Comparison of ENCODE assay signal across 13 mouse cellular contexts in the genomic region with DNA sequence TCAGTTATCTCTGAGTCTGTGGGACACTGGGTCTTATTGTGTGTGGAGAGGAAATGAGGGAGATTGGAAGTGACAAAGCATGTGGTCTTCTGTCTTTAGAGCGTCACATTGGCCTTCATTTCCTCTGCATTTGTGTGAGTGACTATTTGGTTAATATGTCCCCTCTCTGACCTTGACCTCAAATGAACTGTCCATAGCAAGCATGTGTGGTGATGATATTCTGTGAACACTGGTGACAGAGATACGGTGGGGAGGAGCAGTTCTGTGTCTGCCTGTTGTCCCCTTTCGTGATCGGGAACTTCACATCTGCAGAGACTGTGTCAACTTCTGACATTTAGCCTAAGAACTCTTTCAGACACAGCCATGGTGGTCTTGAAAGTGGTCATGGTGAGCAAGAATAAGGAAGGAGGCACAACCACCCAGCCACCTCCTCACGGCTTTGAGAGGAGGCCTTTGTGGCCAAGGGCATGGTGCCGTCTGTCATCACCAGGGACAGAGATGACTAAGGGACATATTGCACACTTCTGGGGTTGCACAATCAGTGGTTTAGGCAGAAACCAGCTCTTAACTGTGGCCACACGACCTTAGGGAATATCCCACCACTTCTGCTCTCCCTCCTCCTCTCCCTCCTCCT.
DNase-seq lines count a peak whose midpoint lies in the region; ATAC-seq and TF ChIP-seq lines count a peak whose summit lies in the region.
"Had no signal": no experiment of that assay in that cellular context is flagged by ENCODE, and none has a peak within 500 bp of the region (broad histone marks: within the 10 kb centered on the region; RNA-seq: fewer than 3 reads in every experiment).

No protein-coding gene starts in this region.

- no peak for TF ChIP-seq EP300 in liver, embryonic 14.5 days (IDR thresholded peaks at IDR 0.05; ENCODE audit: low read depth)

- H3K9ac ChIP-seq in heart, embryonic 11.5 days (ENCODE audit: low read depth, low read length) = no peak overlapping the region
- H3K9ac ChIP-seq in liver, embryonic 14.5 days (replicated peaks) = no peak overlapping the region
- H3K9ac ChIP-seq in forebrain, postnatal 0 days = no peak overlapping the region
- H3K9ac ChIP-seq: limb, embryonic 12.5 days; stomach, embryonic 15.5 days had no signal

- intact Hi-C loops in heart, postnatal 25 days (cut with DNase I) = no loop called here

- DNase-seq in heart, postnatal 25 days (ENCODE audit: low spot score) = peak; percentile 16
- peak; percentile 78 for DNase-seq in adrenal gland, postnatal 10 days
- DNase-seq in liver, embryonic 14.5 days (ENCODE audit: low read depth in 3 of 3, low spot score in 3 of 3) = peak; percentile 32 to 45 (median 40)
- DNase-seq in forebrain, postnatal 0 days = no peak
- DNase-seq in testis, postnatal 14 days (ENCODE audit: low spot score) = no peak
- DNase-seq: cerebellum, adult 9-10 months; gastrocnemius, postnatal 25 days had no signal

- no peak overlapping the region for H3K27ac ChIP-seq in heart, embryonic 11.5 days (ENCODE audit: low read depth, low read length)
- no peak overlapping the region for H3K27ac ChIP-seq in liver, embryonic 14.5 days
- H3K27ac ChIP-seq in forebrain, postnatal 0 days (ENCODE audit: low read depth, low read length) = no peak overlapping the region
- H3K27ac ChIP-seq: limb, embryonic 12.5 days; stomach, embryonic 15.5 days had no signal

- H3K9me3 ChIP-seq in heart, embryonic 11.5 days (replicated peaks; ENCODE audit: control insufficient read depth, low read length) = no peaks in the 10 kb centered on the region
- H3K9me3 ChIP-seq in liver, embryonic 14.5 days (ENCODE audit: control insufficient read depth, low read length) = no peaks in the 10 kb centered on the region
- no peaks in the 10 kb centered on the region for H3K9me3 ChIP-seq in forebrain, postnatal 0 days (ENCODE audit: low read length)
- H3K9me3 ChIP-seq: stomach, embryonic 15.5 days had no signal

- no peak overlapping the region for H3K4me3 ChIP-seq in heart, embryonic 11.5 days (ENCODE audit: low read depth, low read length)
- H3K4me3 ChIP-seq in liver, embryonic 14.5 days (ENCODE audit: insufficient read depth in 1 of 2, low read depth in 2 of 2, low read length in 2 of 2) = no peak overlapping the region
- H3K4me3 ChIP-seq in forebrain, postnatal 0 days (ENCODE audit: low read depth, low read length) = no peak overlapping the region
- H3K4me3 ChIP-seq: limb, embryonic 12.5 days; stomach, embryonic 15.5 days had no signal

- no peaks in the 10 kb centered on the region; the same call in 1 of the 2 replicates for H3K27me3 ChIP-seq in heart, embryonic 11.5 days (ENCODE audit: control insufficient read depth, insufficient read depth, low read length)
- H3K27me3 ChIP-seq in liver, embryonic 14.5 days (ENCODE audit: control insufficient read depth, insufficient read depth, low read length) = no peaks in the 10 kb centered on the region
- no peaks in the 10 kb centered on the region for H3K27me3 ChIP-seq in forebrain, postnatal 0 days (ENCODE audit: insufficient read depth, low read length)
- H3K27me3 ChIP-seq: limb, embryonic 12.5 days; stomach, embryonic 15.5 days had no signal

- H3K4me1 ChIP-seq in heart, embryonic 11.5 days (ENCODE audit: control insufficient read depth, insufficient read depth, low read length) = peaks cover 13% of the 10 kb centered on the region
- peaks cover 0 to 17% of the 10 kb centered on the region in 2 experiments; a peak in 2 of 4 replicates for H3K4me1 ChIP-seq in liver, embryonic 14.5 days (replicated peaks; ENCODE audit: control insufficient read depth in 2 of 2, insufficient read depth in 2 of 2, low read length in 1 of 2)
- no peaks in the 10 kb centered on the region for H3K4me1 ChIP-seq in forebrain, postnatal 0 days (ENCODE audit: insufficient read depth)

- no peak for ATAC-seq in heart, embryonic 11.5 days (replicated peaks; ENCODE audit: insufficient number of reproducible peaks, low FRiP score, low TSS enrichment)
- ATAC-seq in liver, embryonic 14.5 days (ENCODE audit: insufficient read depth) = peak; percentile 33; the same call in 1 of the 2 replicates
- peak; percentile 89 for ATAC-seq in megakaryocyte, adult 5-6 weeks (ENCODE audit: poor library complexity, severe bottlenecking)
- no peak for ATAC-seq in forebrain, postnatal 0 days
- ATAC-seq in frontal cortex, adult (ENCODE audit: low TSS enrichment) = no peak
- ATAC-seq: CD4-positive, CD25-positive, alpha-beta regulatory T cell, adult 4 months had no signal

- no peaks in the 10 kb centered on the region for H3K36me3 ChIP-seq in heart, embryonic 11.5 days (ENCODE audit: control insufficient read depth, insufficient read depth, low read length)
- no peaks in the 10 kb centered on the region for H3K36me3 ChIP-seq in liver, embryonic 14.5 days (replicated peaks; ENCODE audit: control insufficient read depth, insufficient read depth, low read depth)
- no peaks in the 10 kb centered on the region for H3K36me3 ChIP-seq in forebrain, postnatal 0 days (ENCODE audit: insufficient read depth)
- H3K36me3 ChIP-seq: limb, embryonic 12.5 days; stomach, embryonic 15.5 days had no signal

- 69% methylated on average over 7 of the region's 7 CpGs for WGBS in heart, embryonic 11.5 days (ENCODE audit: insufficient replicate concordance)
- WGBS in liver, embryonic 14.5 days (ENCODE audit: insufficient replicate concordance) = 35% methylated on average over 7 of the region's 7 CpGs
- WGBS in forebrain, postnatal 0 days = 83% methylated on average over 7 of the region's 7 CpGs

- no peak overlapping the region for H3K4me2 ChIP-seq in heart, embryonic 11.5 days
- no peak overlapping the region for H3K4me2 ChIP-seq in liver, embryonic 14.5 days (ENCODE audit: low read depth)
- no peak overlapping the region for H3K4me2 ChIP-seq in forebrain, postnatal 0 days (ENCODE audit: low read depth)
- H3K4me2 ChIP-seq: limb, embryonic 12.5 days; stomach, embryonic 15.5 days had no signal

- TF ChIP-seq CTCF in liver, embryonic 14.5 days (IDR thresholded peaks at IDR 0.05; ENCODE audit: low read depth) = no peak
- TF ChIP-seq CTCF in forebrain, postnatal 0 days (IDR thresholded peaks at IDR 0.05; ENCODE audit: low read depth) = no peak

Comparison
In these comparisons a context has a peak if more than half of its experiments do, and no peak if none do; other contexts are left out.
1. DNase-seq: peak in heart, postnatal 25 days (single experiment), adrenal gland, postnatal 10 days (single experiment) and liver, embryonic 14.5 days (3 of 3); none in forebrain, postnatal 0 days (single experiment) and testis, postnatal 14 days (single experiment).
2. ATAC-seq: peak in liver, embryonic 14.5 days (single experiment) and megakaryocyte, adult 5-6 weeks (single experiment); none in heart, embryonic 11.5 days (single experiment), forebrain, postnatal 0 days (single experiment) and frontal cortex, adult (single experiment).